Mouse (Mus musculus): ENCODE data around the gene Lhfp. TPM values are rescaled to one million over a fixed set of nuclear protein-coding genes. Genes with fewer than 3 reads are reported as not detected.

The Lhfp gene
- polyA plus RNA-seq, 1 experiment from 2014 or later: 50.1 TPM

DNA sequence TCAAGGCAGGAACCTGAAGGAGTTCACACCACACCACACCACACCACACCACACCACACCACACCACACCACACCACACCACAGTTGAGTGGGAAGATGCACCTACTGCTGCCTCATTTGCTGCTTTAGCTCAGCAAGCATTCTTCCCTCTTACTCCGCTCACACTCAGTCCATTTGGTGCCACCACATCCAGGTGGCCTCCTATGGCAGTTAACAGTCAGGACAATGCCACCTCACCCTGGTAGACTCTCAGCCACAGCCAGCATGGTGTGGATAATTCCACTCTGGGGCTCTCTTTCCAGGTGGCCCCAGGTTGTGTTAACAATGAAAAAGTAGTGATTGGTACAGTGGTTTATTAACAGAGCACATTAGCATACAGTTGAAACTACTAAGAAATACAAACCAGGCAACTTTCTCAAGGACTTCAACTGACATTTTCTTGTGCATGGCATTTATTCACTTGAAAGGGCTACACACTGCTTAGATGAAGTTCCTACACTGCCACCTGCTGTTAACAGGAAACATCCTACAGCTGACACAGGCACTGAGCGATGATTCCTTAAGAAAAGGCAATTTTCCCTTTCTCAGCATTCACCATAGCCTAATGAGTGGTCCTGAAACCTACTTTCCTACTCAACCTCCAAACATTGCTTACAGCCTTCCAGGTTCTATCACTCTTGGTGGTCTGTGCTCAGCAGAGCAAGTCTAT is 36.8 kb upstream of the Lhfp start:
- H3K9ac ChIP-seq (ENCODE audit: low read length): no peak overlapping the region
- H3K27ac ChIP-seq (ENCODE audit: low read depth, low read length): no peak overlapping the region
- WGBS: 71% methylated on average over 2 of the region's 2 CpGs
- DNase-seq (ENCODE audit: low spot score): no peak
- H3K9me3 ChIP-seq (ENCODE audit: control insufficient read depth, low read length): no peaks in the 10 kb centered on the region
- no peak overlapping the region for H3K4me3 ChIP-seq (ENCODE audit: low read depth, low read length)
- H3K4me1 ChIP-seq (ENCODE audit: control insufficient read depth, insufficient read depth, low read length): no peaks in the 10 kb centered on the region
- no peak overlapping the region for H3K4me2 ChIP-seq (ENCODE audit: low read depth)
- ATAC-seq (ENCODE audit: insufficient read depth, low FRiP score, low TSS enrichment): no peak
- H3K27me3 ChIP-seq (ENCODE audit: control insufficient read depth, insufficient read depth, low read length): no peaks in the 10 kb centered on the region
- H3K36me3 ChIP-seq (ENCODE audit: control insufficient read depth, insufficient read depth, low read length): peaks cover 10% of the 10 kb centered on the region

DNA sequence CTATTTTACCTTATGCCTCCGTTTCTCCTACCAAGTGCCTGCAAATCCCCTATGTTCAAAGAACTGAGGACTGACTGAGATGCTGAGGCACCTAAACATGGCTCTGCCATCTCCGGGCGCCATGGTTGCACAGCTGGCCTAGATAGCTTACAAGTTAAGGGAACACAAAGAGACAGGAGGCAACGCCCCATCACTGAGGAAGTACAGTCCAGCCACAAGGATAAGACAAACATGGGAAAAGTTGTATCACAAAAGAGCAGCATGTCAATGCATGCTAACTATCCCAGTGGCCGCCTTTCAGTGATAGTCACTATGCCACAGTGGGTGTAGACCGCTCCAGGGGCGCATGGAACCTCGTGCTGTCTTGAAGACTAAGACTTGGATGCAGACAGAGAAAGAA is 33.9 kb upstream of the Lhfp start:
- peaks cover 12% of the 10 kb centered on the region for H3K36me3 ChIP-seq (ENCODE audit: control insufficient read depth, insufficient read depth, low read length)
- no peak overlapping the region for H3K27ac ChIP-seq (ENCODE audit: low read depth, low read length)
- DNase-seq (ENCODE audit: low spot score) (no peak), ATAC-seq (ENCODE audit: insufficient read depth, low FRiP score, low TSS enrichment) (no peak)
- H3K4me3 ChIP-seq (ENCODE audit: low read depth, low read length): no peak overlapping the region
- H3K27me3 ChIP-seq (ENCODE audit: control insufficient read depth, insufficient read depth, low read length): no peaks in the 10 kb centered on the region
- H3K4me1 ChIP-seq (ENCODE audit: control insufficient read depth, insufficient read depth, low read length): no peaks in the 10 kb centered on the region
- no peaks in the 10 kb centered on the region for H3K9me3 ChIP-seq (ENCODE audit: control insufficient read depth, low read length)
- H3K4me2 ChIP-seq (ENCODE audit: low read depth): no peak overlapping the region
- 95% methylated on average over 8 of the region's 8 CpGs for WGBS
- no peak overlapping the region for H3K9ac ChIP-seq (ENCODE audit: low read length)

DNA sequence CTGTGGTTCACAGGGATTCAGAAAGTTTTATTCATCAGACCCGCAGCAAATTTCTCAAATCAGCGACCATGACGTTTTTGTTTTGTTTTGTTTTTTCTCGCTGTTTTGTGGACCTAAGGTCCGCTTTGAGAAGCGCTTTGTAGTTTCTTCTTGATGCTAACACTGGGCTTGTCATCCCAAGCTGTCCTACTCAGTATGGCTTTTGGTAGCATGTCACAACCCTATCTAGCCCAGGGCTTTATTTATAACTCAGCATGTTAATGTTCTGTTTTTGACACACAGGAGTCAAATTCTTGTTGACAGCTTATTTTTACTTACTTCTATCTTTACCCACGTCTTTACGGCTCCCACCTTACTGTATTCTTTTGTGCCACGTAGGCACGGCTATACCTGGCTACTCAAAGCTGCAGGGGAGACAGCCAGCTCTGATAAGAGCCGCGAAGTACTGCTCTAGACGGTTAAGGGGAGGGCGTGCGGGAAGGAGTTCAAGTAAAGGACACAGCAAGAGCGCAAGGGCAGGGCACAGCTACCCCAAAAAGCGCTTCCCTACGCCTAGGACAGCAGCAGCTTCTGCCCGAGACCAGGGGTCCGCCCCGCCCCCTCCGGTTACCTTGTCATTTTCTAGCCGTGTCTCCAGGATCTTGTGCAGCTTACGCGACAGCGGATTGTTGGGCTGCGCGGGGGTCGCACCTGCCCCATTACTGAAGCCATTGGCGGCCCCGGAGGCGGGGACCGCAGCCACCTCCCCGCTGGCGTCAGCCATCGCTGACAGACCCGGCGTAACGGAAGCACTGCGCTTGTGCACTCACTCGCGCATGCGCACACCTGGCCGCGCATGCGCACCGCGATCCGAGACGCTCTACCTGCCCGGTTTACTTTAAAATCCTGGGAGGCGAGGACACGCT is 24.6 kb upstream of the Lhfp start, which contains the start of gene Cog6:
Cog6 (minus strand) TSS at position 802 of the 905 bp plus-strand sequence.
- no peaks in the 10 kb centered on the region for H3K9me3 ChIP-seq (ENCODE audit: control insufficient read depth, low read length)
- ATAC-seq (ENCODE audit: insufficient read depth, low FRiP score, low TSS enrichment): peak; percentile 88

DNA sequence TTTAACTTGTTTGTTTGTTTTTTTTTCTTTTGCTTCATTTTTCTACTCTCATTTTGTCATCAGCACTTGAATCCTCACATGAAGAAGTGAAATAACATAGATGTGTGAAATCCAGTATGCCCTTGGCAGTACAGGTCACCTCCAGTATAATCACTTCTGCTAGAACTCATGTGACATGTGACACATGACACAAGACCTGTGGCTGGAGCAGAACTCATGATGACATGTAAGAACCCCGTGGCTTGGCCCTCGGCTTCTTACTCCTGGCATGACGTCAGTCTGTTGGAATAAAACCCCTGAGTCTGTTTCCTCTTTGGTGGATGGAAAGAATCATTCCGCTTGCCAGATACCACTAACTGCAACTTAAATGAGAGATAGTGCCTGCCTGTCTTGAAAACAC is 14.0 kb upstream of the Lhfp start:
- Histone ChIP-seq H3K9ac (ENCODE audit: low read length) (no peak overlapping the region), H3K36me3 (ENCODE audit: control insufficient read depth, insufficient read depth, low read length) (no peaks in the 10 kb centered on the region), H3K4me1 (ENCODE audit: control insufficient read depth, insufficient read depth, low read length) (no peaks in the 10 kb centered on the region), H3K4me3 (ENCODE audit: low read depth, low read length) (no peak overlapping the region), H3K27me3 (ENCODE audit: control insufficient read depth, insufficient read depth, low read length) (no peaks in the 10 kb centered on the region), H3K27ac (ENCODE audit: low read depth, low read length) (no peak overlapping the region), H3K9me3 (ENCODE audit: control insufficient read depth, low read length) (no peaks in the 10 kb centered on the region), H3K4me2 (ENCODE audit: low read depth) (no peak overlapping the region)
- DNase-seq (ENCODE audit: low spot score) (no peak), ATAC-seq (ENCODE audit: insufficient read depth, low FRiP score, low TSS enrichment) (no peak)
- WGBS: 88% methylated on average over 4 of the region's 4 CpGs

More for the DNA sequence above, 24.6 kb upstream of the Lhfp start, which contains the start of gene Cog6:
- Histone ChIP-seq H3K27ac (ENCODE audit: low read depth, low read length) (peak within 1 kb of the TSS; percentile 36; the same call in 1 of the 2 replicates), H3K9ac (ENCODE audit: low read length) (peak within 1 kb of the TSS; percentile 66), H3K4me3 (ENCODE audit: low read depth, low read length) (peak within 1 kb of the TSS; percentile 62), H3K4me2 (ENCODE audit: low read depth) (peak within 1 kb of the TSS; percentile 58), H3K4me1 (ENCODE audit: control insufficient read depth, insufficient read depth, low read length) (peaks cover 6% of the 10 kb centered on the region; the same call in 1 of the 2 replicates), H3K27me3 (ENCODE audit: control insufficient read depth, insufficient read depth, low read length) (no peaks in the 10 kb centered on the region), H3K36me3 (ENCODE audit: control insufficient read depth, insufficient read depth, low read length) (no peaks in the 10 kb centered on the region)
- peak; percentile 94 for DNase-seq (ENCODE audit: low spot score)
- WGBS: 7% methylated on average over 53 of the region's 53 CpGs

DNA sequence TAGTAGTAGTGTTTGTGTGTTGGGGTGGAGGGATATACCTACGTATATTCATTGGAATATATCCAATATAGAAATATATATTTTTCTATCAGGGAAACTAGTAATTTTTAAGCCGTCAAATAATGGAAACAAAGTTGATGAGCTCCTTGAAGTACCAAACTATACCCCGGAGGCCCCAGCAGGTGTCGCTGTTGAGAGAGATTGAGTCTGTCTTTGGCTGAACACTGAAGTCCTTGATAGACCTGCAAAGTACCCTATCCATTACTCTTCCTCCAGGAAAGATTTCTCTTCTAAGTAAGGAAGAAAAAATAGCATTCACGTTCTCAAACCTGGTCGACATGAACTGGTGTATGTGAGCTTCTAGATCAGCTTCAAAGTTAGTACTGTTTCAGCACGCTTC is 12.3 kb upstream of the Lhfp start:
- DNase-seq (ENCODE audit: low spot score) (peak; percentile 78), ATAC-seq (ENCODE audit: insufficient read depth, low FRiP score, low TSS enrichment) (no peak)
- no peak overlapping the region for H3K4me2 ChIP-seq (ENCODE audit: low read depth)
- no peak overlapping the region for H3K27ac ChIP-seq (ENCODE audit: low read depth, low read length)
- no peaks in the 10 kb centered on the region for H3K4me1 ChIP-seq (ENCODE audit: control insufficient read depth, insufficient read depth, low read length)
- H3K36me3 ChIP-seq (ENCODE audit: control insufficient read depth, insufficient read depth, low read length): no peaks in the 10 kb centered on the region
- H3K27me3 ChIP-seq (ENCODE audit: control insufficient read depth, insufficient read depth, low read length): no peaks in the 10 kb centered on the region
- no peak overlapping the region for H3K4me3 ChIP-seq (ENCODE audit: low read depth, low read length)
- 23% methylated on average over 7 of the region's 7 CpGs for WGBS
- H3K9me3 ChIP-seq (ENCODE audit: control insufficient read depth, low read length): no peaks in the 10 kb centered on the region
- H3K9ac ChIP-seq (ENCODE audit: low read length): no peak overlapping the region

DNA sequence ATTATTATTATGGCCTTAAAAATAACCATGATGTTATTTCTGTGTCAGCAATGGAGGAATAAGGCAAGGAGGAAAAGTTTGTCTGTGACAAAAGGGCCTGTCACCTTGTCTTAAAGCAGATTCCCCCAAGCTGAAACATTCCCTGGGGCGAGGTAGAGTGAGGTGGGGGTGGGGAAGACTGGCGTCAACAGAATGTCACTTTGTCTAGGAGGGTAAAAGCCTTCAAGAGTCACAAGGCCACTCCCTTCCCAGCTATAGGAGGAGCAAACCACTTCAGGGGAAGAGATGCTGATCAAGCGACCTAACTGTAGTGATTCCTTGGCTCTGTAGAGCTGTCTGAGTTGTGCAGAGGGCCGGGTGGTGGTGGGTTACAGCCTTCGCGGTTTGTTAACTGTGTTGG is 9.7 kb upstream of the Lhfp start:
- H3K4me3 ChIP-seq (ENCODE audit: low read depth, low read length): no peak overlapping the region
- ATAC-seq (ENCODE audit: insufficient read depth, low FRiP score, low TSS enrichment): no peak

DNA sequence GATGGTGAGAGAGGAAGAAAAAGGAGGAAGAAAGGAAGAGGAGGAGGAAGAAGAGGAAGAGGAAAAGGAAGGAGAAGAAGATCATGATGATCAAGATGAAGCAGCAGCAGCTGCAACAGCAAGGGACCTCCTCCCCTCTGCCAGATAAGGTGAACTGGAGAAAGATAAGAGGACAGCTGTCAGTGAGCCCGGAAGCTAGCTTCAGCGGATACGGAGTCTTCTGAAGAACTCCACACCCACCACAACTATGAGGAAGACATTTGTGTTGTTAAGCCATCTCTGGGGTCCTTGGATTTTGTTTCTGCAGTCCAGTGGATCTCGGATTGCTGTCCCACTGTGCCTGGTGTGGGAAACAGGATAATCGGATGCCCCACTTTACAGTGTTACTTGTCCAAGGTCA is 8.9 kb upstream of the Lhfp start:
- Histone ChIP-seq H3K36me3 (ENCODE audit: control insufficient read depth, insufficient read depth, low read length) (no peaks in the 10 kb centered on the region), H3K9me3 (ENCODE audit: control insufficient read depth, low read length) (no peaks in the 10 kb centered on the region), H3K9ac (ENCODE audit: low read length) (no peak overlapping the region), H3K4me2 (ENCODE audit: low read depth) (no peak overlapping the region), H3K27me3 (ENCODE audit: control insufficient read depth, insufficient read depth, low read length) (no peaks in the 10 kb centered on the region), H3K27ac (ENCODE audit: low read depth, low read length) (no peak overlapping the region), H3K4me3 (ENCODE audit: low read depth, low read length) (no peak overlapping the region), H3K4me1 (ENCODE audit: control insufficient read depth, insufficient read depth, low read length) (no peaks in the 10 kb centered on the region)
- DNase-seq (ENCODE audit: low spot score) (no peak), ATAC-seq (ENCODE audit: insufficient read depth, low FRiP score, low TSS enrichment) (no peak)
- WGBS: 72% methylated on average over 5 of the region's 5 CpGs

More for the DNA sequence above, 9.7 kb upstream of the Lhfp start:
- Histone ChIP-seq H3K27me3 (ENCODE audit: control insufficient read depth, insufficient read depth, low read length) (no peaks in the 10 kb centered on the region), H3K36me3 (ENCODE audit: control insufficient read depth, insufficient read depth, low read length) (no peaks in the 10 kb centered on the region), H3K4me1 (ENCODE audit: control insufficient read depth, insufficient read depth, low read length) (no peaks in the 10 kb centered on the region), H3K4me2 (ENCODE audit: low read depth) (no peak overlapping the region), H3K27ac (ENCODE audit: low read depth, low read length) (no peak overlapping the region), H3K9ac (ENCODE audit: low read length) (no peak overlapping the region), H3K9me3 (ENCODE audit: control insufficient read depth, low read length) (no peaks in the 10 kb centered on the region)
- DNase-seq (ENCODE audit: low spot score): no peak
- 53% methylated on average over 6 of the region's 6 CpGs for WGBS

DNA sequence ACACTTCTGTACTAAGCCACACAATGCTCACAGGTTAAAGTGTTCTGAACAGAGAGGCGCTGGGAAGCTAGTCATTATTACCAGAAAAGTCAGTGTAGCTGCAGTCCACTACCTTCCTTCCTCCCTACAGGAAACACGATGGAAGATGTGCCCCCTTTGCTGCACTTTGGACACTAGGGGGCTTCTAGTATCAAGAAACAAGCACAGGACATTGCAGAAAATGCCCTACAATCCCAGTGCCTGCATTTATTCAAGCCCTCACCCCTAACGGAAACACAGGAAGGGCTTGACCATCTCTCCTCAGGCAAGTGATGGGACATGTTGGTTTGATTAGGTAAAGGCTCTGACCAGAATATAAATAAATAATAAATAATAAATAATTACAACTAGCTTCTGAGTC is 7.9 kb upstream of the Lhfp start:
- Histone ChIP-seq H3K4me1 (ENCODE audit: control insufficient read depth, insufficient read depth, low read length) (no peaks in the 10 kb centered on the region), H3K4me2 (ENCODE audit: low read depth) (no peak overlapping the region), H3K36me3 (ENCODE audit: control insufficient read depth, insufficient read depth, low read length) (no peaks in the 10 kb centered on the region), H3K27me3 (ENCODE audit: control insufficient read depth, insufficient read depth, low read length) (no peaks in the 10 kb centered on the region), H3K4me3 (ENCODE audit: low read depth, low read length) (no peak overlapping the region), H3K9me3 (ENCODE audit: control insufficient read depth, low read length) (no peaks in the 10 kb centered on the region), H3K9ac (ENCODE audit: low read length) (no peak overlapping the region), H3K27ac (ENCODE audit: low read depth, low read length) (no peak overlapping the region)
- no peak for ATAC-seq (ENCODE audit: insufficient read depth, low FRiP score, low TSS enrichment)
- peak; percentile 57 for DNase-seq (ENCODE audit: low spot score)
- WGBS: 25% methylated on average over 3 of the region's 3 CpGs

Data from neural tube, embryonic 11.5 days (tissue).